Mouse (Mus musculus) midbrain, postnatal 0 days (tissue): ENCODE results near the gene Gm14443. TPM values are rescaled to one million over a fixed set of nuclear protein-coding genes. Genes with fewer than 3 reads are reported as not detected.
"Not testable (repeated sequence)": the region's sequence is repeated elsewhere in the genome, so short reads cannot be mapped to it uniquely, and the experiment has no call there.

Source experiments
- ATAC-seq: fragments of 200-750 bp; cut with Nextera tagmentation; 2 replicates; pipeline ENCODE4 v1.8.0; 2017; ENCODE audit warnings: moderate number of reproducible peaks, mild to moderate bottlenecking, moderate TSS enrichment, moderate library complexity; ENCODE audit not compliant: low FRiP score
- DNase-seq: peaks from one replicate; pipeline ENCODE4 v3.0.0-alpha.2; 2015; ENCODE audit warnings: low spot score
- H3K27ac ChIP-seq: fragments of 300-500 bp; sonication (generic); 2 replicates; pipeline ENCODE4 v1.5.1; 2014; ENCODE audit warnings: low read depth, mild to moderate bottlenecking, low read length, mixed read lengths
- H3K27me3 ChIP-seq: fragments of 300-500 bp; sonication (generic); 2 replicates; pipeline ENCODE4 v1.6.1; 2014; ENCODE audit warnings: low read length, control low read depth, mixed read lengths; ENCODE audit not compliant: insufficient read depth
- H3K36me3 ChIP-seq: fragments of 300-500 bp; sonication (generic); 2 replicates; pipeline ENCODE4 v1.6.1; 2014; ENCODE audit warnings: low read length, control low read depth, mixed read lengths; ENCODE audit not compliant: insufficient read depth
- H3K4me1 ChIP-seq: fragments of 300-500 bp; sonication (generic); 2 replicates; pipeline ENCODE4 v1.6.1; 2014; ENCODE audit warnings: mild to moderate bottlenecking, control low read depth, antibody characterized with exemption, low read length, mixed read lengths; ENCODE audit not compliant: insufficient read depth
- H3K4me2 ChIP-seq: fragments of 300-500 bp; sonication (generic); 2 replicates; pipeline ENCODE4 v1.6.1; 2014; ENCODE audit warnings: low read depth, mild to moderate bottlenecking, low read length, mixed read lengths; ENCODE audit not compliant: poor library complexity, severe bottlenecking
- H3K4me3 ChIP-seq: fragments of 300-500 bp; sonication (generic); 2 replicates; pipeline ENCODE4 v1.5.1; 2014; ENCODE audit warnings: low read depth, mild to moderate bottlenecking, low read length, moderate library complexity
- H3K9ac ChIP-seq: fragments of 300-500 bp; sonication (generic); replicated peaks from 2 replicates; pipeline ENCODE4 v1.6.1; 2014; ENCODE audit warnings: mild to moderate bottlenecking, low read length, moderate library complexity, mixed read lengths; ENCODE audit not compliant: poor library complexity, severe bottlenecking
- H3K9me3 ChIP-seq: fragments of 300-500 bp; sonication (generic); 2 replicates; pipeline ENCODE4 v1.6.1; 2016; ENCODE audit warnings: low read length, control low read depth
- CTCF ChIP-seq: IDR thresholded peaks from 2 replicates; pipeline ENCODE4 v1.5.1; 2016; ENCODE audit warnings: antibody characterized with exemption, mild to moderate bottlenecking
- WGBS: fragments of 180-500 bp; shearing (Covaris S2); extraction: QIAGEN DNeasy Blood & Tissue Kit; methylation state at CpG from one replicate; pipeline ENCODE4 v1.1.7; 2014; 5-methylcytosine and 5-hydroxymethylcytosine counted together
- polyA plus RNA-seq: library from polyadenylated mRNA; unstranded; fragments of >200 nt; fragmentation: Nextera tagmentation; extraction: Ambion mirVana; gene quantifications from 2 replicates; pipeline ENCODE4 v1.2.1, GENCODE M21; 2015
- total RNA-seq: library from RNA; depleted of rRNA; stranded (reverse); fragments of >200 nt; gene quantifications from 2 replicates; pipeline ENCODE4 v1.2.3, GENCODE M21; 2014

Gm14443 gene
- total and polyA plus RNA-seq, 2 experiments from 2014 or later = 0.93 to 1.9 TPM

- Histone ChIP-seq H3K9me3 (no peaks in the 10 kb centered on the region), H3K4me3 (no peak overlapping the region), H3K36me3 (no peaks in the 10 kb centered on the region), H3K27me3 (no peaks in the 10 kb centered on the region), H3K4me2 (no peak overlapping the region), H3K27ac (no peak overlapping the region), H3K4me1 (no peaks in the 10 kb centered on the region), H3K9ac (no peak overlapping the region)
- TF ChIP-seq CTCF = no peak
- no peak for DNase-seq
- no peak for ATAC-seq
- 85% methylated on average over 3 of the region's 3 CpGs for WGBS
These were observed 3.5 kb downstream of the Gm14443 start for GRCm38 (mm10) chr2:175172123-175172522.

- ATAC-seq, H3K4me1 ChIP-seq, H3K9ac ChIP-seq, H3K27me3 ChIP-seq, DNase-seq, H3K36me3 ChIP-seq, H3K9me3 ChIP-seq, H3K27ac ChIP-seq, H3K4me3 ChIP-seq, H3K4me2 ChIP-seq: not testable (repeated sequence)
- 79% methylated on average over 2 of the region's 2 CpGs for WGBS
These were observed 8.8 kb downstream of the Gm14443 start for GRCm38 (mm10) chr2:175166870-175167269.

- not testable (repeated sequence) for H3K27me3 ChIP-seq, ATAC-seq, H3K4me3 ChIP-seq, H3K4me1 ChIP-seq, H3K27ac ChIP-seq, H3K9me3 ChIP-seq, H3K4me2 ChIP-seq, H3K36me3 ChIP-seq, H3K9ac ChIP-seq, DNase-seq
- 94% methylated on average over 12 of the region's 12 CpGs for WGBS
These were observed 10.6 kb downstream of the Gm14443 start for GRCm38 (mm10) chr2:175165110-175165509.

GRCm38 (mm10) chr2:175161438-175161837, 14.2 kb downstream of the Gm14443 start:
- WGBS = 86% methylated on average over 4 of the region's 4 CpGs
- not testable (repeated sequence) for ATAC-seq, H3K27me3 ChIP-seq, H3K9ac ChIP-seq, H3K4me2 ChIP-seq, DNase-seq, H3K27ac ChIP-seq, H3K4me3 ChIP-seq, H3K4me1 ChIP-seq, H3K36me3 ChIP-seq, H3K9me3 ChIP-seq

GRCm38 (mm10) chr2:175158642-175159041, 17.0 kb downstream of the Gm14443 start:
- no peaks in the 10 kb centered on the region for H3K36me3 ChIP-seq
- H3K4me3 ChIP-seq = no peak overlapping the region
- H3K27ac ChIP-seq = no peak overlapping the region
- no peak overlapping the region for H3K9ac ChIP-seq
- 86% methylated on average over 3 of the region's 3 CpGs for WGBS
- no peak overlapping the region for H3K4me2 ChIP-seq
- TF ChIP-seq CTCF = no peak
- H3K9me3 ChIP-seq = 0 out of 2 replicates have a peak, but pooled peaks cover 3% of the 10 kb centered on the region
- no peaks in the 10 kb centered on the region for H3K4me1 ChIP-seq
- no peaks in the 10 kb centered on the region for H3K27me3 ChIP-seq
- no peak for ATAC-seq
- DNase-seq = no peak

GRCm38 (mm10) chr2:175156696-175157095, 19.0 kb downstream of the Gm14443 start:
- Histone ChIP-seq H3K27ac (no peak overlapping the region), H3K9me3 (0 out of 2 replicates have a peak, but pooled peaks cover 3% of the 10 kb centered on the region), H3K4me2 (no peak overlapping the region), H3K4me3 (no peak overlapping the region), H3K27me3 (no peaks in the 10 kb centered on the region), H3K9ac (no peak overlapping the region), H3K4me1 (no peaks in the 10 kb centered on the region), H3K36me3 (no peaks in the 10 kb centered on the region)
- TF ChIP-seq CTCF = no peak
- DNase-seq = no peak
- ATAC-seq = no peak
- WGBS = 91% methylated on average over 13 of the region's 13 CpGs

- 0% methylated on average over 1 of the region's 2 CpGs for WGBS
- peak within 1 kb of the TSS; percentile 33; the same call in 1 of the 2 replicates for H3K4me2 ChIP-seq
- DNase-seq, ATAC-seq, H3K36me3 ChIP-seq, H3K27ac ChIP-seq, H3K9me3 ChIP-seq, H3K27me3 ChIP-seq, H3K4me1 ChIP-seq, H3K9ac ChIP-seq: not testable (repeated sequence)
- peak within 1 kb of the TSS; percentile 36 for H3K4me3 ChIP-seq
These were observed 33.7 kb downstream of the Gm14443 start, which contains the start of gene Gm14399 for GRCm38 (mm10) chr2:175141993-175142295. Gene Gm14399, minus strand, starts transcription at chr2:175142012.

- H3K4me3 ChIP-seq = peak overlapping the region; percentile 36
- DNase-seq, H3K4me1 ChIP-seq, H3K27ac ChIP-seq, H3K27me3 ChIP-seq, H3K9ac ChIP-seq, ATAC-seq, H3K36me3 ChIP-seq, H3K9me3 ChIP-seq: not testable (repeated sequence)
- H3K4me2 ChIP-seq = peak overlapping the region; percentile 33; the same call in 1 of the 2 replicates
- 2% methylated on average over 20 of the region's 25 CpGs for WGBS
These were observed 34.3 kb downstream of the Gm14443 start for GRCm38 (mm10) chr2:175141118-175141992.

- H3K27ac ChIP-seq, H3K4me1 ChIP-seq, H3K9me3 ChIP-seq, DNase-seq, H3K4me2 ChIP-seq, H3K36me3 ChIP-seq, H3K4me3 ChIP-seq, H3K9ac ChIP-seq, H3K27me3 ChIP-seq, ATAC-seq: not testable (repeated sequence)
These were observed 35.0 kb downstream of the Gm14443 start for GRCm38 (mm10) chr2:175140624-175141023.
